Mouse (Mus musculus) urinary bladder, adult 18-20 months (tissue): ENCODE measurements around the gene Magohb.

Experiments used
- DNase-seq, 2 experiments: peaks; one replicate each; pipeline ENCODE4 v3.0.0; 2022; ENCODE audit warnings: low spot score in 2 of 2, mixed read lengths in 2 of 2

Gene Magohb

DNA sequence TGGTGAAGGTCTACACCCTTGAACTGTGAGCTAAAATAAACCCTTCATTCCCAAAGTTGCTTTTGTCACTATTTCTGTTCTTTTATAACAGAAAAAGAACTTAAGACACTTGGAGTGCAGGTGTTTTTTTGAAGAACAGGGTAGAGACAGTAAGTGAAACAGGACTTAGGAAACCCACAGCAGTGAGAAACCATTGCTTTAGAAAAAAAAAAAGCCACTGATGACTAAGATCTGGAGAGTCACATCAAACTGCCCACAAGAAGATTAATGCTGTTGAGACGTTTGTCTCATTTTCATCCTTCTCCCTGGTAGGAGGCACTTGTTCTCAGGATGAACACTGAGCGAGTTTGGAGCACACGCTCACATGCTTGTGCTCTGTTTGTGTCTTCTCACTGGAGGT is 31.0 kb downstream of the Magohb start:
- no peak for DNase-seq

GRCm38 (mm10) chr6:131247206-131247605 is 45.8 kb downstream of the Magohb start, which contains the start of gene Klra2:
Gene Klra2 (minus strand): TSS chr6:131247362.
- DNase-seq = no peak

DNA sequence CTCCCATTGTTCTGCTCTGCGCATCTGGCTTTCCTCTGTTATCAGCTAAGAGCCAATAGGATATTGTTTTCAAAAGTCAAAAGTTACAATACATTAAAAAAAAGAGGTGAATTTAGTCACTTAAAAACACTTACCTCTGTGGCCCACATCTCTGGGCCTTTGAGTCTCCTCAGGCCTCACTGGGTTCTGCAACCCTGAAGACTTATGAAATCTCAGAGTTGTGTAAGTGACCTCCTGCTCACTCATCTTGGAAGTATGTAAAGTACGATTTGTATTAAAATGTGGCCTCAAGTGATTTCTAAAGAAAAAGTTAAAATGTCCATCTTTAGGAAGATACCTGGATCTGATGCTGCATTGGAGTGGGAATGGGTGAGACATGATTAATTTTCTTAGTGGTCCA is 48.0 kb downstream of the Magohb start:
- DNase-seq = no peak
